Mouse (Mus musculus) lung, postnatal 14 days (tissue): ENCODE data around the gene Agap1.
A peak's percentile ranks its signal among the peaks of the same experiment; 100 is the strongest.

Experiments used
- DNase-seq: peaks from one replicate; pipeline ENCODE4 v3.0.0; 2021

Agap1 gene

GRCm38 (mm10) chr1:89510731-89511130, 56.1 kb downstream of the Agap1 start:
- no peak for DNase-seq

GRCm38 (mm10) chr1:89513616-89514283, 59.1 kb downstream of the Agap1 start:
- DNase-seq: no peak

- no peak for DNase-seq
Observed at GRCm38 (mm10) chr1:89515808-89516560, 61.4 kb downstream of the Agap1 start.

DNA sequence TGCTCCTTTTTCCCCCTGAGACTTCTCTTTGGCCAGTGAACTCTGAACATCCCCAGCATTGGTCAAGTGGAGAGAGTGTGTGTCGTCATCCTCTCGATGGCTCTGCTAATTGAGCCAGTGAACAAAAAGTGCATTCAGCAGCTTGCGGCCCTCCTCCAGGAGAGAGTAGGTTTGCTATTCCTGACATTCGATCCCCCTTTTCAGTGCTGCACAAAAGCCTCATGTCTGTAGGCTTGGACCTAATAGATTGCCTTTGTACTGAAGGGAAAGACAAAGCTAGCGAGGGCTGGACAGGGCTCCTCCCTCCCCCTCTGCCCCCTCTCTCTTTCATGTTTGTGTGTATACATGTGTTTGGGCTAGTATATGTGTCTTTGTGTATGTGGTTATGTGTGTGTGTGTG, 63.2 kb downstream of the Agap1 start:
- DNase-seq: no peak

DNA sequence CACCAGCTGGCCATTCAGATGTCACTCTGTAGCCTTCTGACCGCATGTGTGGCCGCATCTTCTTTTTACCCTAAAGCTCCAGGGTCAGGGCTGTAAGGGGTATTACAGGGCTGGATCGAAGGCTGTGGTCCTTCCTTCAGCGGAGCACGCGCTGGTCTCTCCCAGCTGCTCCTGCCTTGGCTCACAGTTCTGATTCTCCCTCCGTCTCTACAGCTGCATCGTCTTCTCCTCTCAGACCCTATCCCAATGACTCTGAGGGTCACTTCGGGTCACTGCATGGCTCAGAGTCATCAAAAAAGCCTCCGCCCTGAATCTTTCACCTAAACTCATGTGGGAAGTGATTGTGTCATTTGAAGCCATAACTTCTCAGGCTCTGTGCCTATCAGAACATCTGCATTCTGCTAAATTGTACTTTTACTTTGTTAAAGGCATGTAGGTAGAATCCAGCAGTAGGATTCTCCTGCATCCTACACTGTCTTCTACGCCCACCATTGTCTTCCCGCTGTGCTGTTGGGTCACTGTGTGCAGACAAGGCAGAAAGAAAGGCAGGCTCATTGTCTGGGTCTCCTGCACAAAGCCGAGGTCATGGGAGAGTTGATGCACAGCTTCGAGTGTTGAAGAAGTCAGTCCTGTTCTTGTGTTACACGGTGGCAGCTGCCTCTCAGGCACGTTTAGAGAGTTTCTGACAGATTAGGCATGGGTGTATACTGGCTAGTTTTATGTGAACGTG, 65.5 kb downstream of the Agap1 start:
- no peak for DNase-seq

DNA sequence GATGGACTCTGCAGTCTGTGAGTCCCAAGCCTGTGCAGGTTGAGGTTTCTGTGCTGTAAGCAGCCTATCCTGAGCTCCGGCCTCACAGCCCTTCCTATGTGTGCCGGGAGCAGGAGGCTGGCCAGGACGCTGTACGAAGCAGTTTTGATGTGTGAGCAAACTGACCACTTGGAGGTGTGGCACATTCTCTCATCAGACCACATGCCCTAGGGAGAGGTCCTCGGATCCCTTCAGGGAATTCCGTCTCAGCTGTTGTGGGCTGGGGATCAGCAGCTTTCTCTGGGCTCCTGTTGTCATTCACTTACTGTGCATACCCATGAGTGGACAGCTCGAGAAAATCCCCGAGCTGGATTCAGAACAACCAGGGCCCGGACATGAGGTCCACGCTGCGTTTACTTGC, 66.8 kb downstream of the Agap1 start:
- no peak for DNase-seq

DNA sequence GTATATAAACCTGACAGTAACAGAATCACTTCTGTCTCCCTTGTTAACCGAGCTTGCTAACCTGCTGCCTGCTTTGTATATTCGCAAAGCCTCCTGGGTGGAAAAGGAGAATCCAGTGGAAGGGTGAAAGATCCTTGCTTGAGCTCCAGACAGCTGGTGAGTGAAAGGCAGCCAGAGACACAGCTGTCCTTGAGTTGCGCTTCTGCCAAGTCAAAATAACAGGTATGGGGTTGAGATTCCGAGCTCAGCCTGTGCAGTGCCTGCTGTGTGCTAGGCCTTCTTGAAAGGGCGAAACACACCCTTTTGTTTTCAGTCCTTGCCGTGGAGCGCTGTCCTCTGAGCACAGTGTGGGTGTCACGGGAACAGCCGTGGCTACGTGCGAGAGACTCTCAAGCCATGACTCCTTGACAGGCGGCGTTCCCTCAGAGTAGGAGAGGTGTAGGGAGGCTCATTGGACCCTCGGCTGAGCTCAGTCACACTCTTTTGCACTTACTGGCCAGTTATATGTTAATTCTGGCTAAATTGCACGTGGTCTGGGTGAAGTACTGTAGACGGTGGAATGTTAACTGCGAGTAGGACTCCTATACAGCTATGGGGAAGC, 67.4 kb downstream of the Agap1 start:
- no peak for DNase-seq

DNA sequence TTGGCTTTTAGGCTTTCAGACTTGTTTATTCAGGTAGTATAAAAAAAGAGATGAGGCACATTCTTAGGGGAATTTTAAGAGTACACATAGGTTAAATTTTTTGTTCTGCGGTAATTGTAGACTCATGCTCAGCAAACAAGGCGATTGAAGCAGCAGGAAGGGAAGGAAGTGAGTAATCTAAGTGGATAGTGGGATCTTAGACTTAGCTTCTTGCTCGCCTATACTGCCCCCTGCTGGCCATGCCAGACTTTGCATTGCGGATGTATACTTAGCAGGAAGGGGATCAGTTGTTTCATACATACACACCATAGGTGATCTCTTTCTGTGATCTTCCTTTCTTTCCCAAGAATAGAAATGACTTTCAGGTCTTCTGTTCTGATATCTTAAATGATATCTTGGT, 69.8 kb downstream of the Agap1 start:
- DNase-seq: peak; percentile 96

GRCm38 (mm10) chr1:89524998-89525397, 70.4 kb downstream of the Agap1 start:
- DNase-seq: no peak

DNA sequence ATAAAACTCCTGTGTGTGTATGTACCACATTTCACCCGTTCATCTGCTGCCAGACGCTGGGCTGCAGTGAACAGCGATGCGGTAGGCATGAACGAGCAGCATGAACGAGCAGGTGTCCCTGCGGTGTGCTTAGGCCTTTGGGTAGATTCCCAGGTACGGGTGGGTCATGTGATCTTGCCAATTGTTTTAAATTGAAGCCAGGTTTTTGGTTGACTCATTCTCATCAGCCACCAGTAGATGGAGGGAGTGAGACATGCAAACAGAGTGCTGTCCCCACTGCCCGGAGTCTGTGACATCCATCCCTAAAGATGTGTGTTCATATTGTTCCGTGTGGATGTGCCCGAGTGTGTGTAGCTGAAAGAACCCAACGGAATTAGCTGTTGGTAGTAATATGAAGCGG, 71.2 kb downstream of the Agap1 start:
- peak; percentile 57 for DNase-seq

GRCm38 (mm10) chr1:89528671-89529276, 74.2 kb downstream of the Agap1 start:
- peak; percentile 57 for DNase-seq

- DNase-seq: no peak
Observed at GRCm38 (mm10) chr1:89533702-89534101, 79.1 kb downstream of the Agap1 start.

DNA sequence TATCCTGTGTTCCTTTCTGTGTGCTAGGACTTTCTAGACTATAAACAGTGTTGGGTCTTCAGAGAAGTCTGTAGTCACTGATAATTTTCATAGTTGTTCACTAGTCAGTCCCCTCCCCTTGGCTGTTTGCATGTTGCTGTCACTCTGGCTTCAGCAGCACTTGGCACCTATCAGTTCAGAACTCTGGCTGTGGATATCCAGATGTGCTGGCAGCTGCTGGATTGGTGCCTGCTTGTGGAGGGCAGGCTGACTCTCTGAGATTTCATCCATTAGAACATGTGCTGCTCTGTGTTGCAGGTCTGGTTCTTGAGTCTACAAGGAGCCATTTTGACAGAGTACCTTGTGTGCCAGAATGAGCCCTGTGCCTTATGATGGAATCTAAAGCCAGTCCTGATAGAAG, 80.6 kb downstream of the Agap1 start:
- no peak for DNase-seq

GRCm38 (mm10) chr1:89538163-89538946, 83.7 kb downstream of the Agap1 start:
- DNase-seq: no peak

DNA sequence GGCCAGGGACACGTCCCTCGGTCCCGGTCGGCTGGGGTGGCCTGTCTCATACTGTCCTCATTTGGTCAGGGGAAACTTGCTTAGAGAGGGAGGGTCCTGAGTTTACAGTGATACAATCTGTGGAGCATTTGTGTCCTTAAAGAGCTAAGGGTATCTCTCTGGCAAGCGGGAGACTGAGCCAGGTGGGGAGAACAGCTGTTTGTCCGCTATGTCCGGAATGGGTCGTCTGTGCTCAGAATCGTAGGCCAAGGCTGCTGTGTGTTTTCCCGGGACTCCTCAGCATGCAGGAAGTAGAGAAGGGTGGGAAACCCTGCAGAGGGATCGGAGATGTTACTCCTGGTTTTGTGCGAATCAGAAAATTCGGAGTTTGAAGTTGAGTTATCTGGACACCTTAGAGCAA, 84.5 kb downstream of the Agap1 start:
- DNase-seq: no peak

DNA sequence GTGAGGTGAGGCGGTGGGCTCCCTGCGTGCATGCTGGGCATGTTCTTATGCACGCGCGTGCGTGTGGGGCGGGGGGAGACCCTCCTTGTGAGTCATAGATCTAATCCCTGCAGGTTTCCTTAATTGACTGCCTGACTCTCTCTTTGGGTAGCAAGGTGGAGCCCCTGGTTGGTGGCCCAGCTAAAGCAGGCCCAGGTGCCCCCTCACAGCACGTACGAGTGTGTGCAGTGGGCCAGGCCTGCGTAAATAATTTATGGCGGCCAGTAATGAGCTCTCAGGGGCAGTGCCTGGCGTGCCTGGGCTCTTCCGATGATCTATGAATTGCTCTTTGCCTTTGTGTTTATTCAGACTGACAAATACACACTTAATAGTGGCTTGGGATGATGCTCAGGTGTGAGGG, 86.5 kb downstream of the Agap1 start:
- DNase-seq: no peak

DNA sequence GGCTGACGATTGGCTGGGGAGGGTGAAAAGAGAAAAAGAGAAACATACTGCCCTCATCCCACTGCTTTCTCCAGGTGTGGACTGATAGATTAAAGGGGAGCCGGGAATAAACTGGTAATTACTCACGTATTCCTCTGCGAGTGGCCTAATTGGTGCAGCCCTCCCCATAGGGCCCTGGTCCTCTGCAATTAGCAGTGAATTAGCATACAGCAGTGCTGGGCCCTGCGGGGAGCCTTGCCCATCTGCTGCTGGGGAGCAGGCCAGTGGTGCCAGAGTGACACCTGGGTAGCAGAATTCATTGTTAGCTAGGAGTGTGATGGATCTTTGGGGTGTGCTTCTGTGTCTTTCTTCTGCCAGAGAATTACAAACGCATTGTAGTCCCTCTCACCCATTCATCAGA, 87.9 kb downstream of the Agap1 start:
- no peak for DNase-seq

DNA sequence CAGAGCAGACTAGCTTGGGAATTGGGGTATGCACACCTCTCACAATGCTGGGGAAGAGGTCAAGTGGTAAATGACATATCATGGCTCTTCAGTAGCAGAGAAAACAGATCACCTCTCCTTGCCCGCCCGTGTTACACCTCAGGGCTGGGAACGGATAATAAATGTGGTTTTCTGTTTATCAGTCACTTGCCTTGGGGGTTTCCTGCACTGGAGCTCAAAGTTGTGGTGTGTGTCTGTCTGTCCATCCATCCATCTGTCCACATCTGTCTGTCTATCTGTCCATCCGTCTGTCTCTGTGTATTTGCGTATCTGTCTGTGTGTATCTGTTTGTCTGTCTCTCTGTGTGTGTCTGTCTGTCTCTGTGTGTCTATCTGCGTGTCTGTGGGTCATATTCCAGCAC, 88.7 kb downstream of the Agap1 start:
- DNase-seq: no peak

DNA sequence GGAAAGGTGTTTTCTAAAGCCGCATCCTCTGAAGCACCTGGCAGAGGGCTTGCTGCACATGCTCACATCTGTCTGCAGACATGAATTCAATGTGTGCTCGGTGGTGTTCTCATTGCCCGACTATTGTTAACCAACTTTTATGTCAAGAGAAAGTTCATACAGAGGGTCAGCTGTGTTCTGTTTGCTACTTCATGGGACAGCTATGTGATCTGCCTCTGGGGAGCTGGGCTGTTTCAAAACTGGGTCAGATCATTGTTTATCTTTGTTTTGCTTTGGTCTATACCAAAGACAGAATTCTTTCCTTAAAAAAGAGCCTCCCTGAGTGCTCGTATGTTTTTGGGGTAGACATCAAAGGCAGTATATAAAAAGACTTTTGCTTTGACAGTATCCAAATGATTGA, 89.5 kb downstream of the Agap1 start:
- DNase-seq: no peak

- DNase-seq: no peak
Observed at GRCm38 (mm10) chr1:89545099-89545498, 90.5 kb downstream of the Agap1 start.

DNA sequence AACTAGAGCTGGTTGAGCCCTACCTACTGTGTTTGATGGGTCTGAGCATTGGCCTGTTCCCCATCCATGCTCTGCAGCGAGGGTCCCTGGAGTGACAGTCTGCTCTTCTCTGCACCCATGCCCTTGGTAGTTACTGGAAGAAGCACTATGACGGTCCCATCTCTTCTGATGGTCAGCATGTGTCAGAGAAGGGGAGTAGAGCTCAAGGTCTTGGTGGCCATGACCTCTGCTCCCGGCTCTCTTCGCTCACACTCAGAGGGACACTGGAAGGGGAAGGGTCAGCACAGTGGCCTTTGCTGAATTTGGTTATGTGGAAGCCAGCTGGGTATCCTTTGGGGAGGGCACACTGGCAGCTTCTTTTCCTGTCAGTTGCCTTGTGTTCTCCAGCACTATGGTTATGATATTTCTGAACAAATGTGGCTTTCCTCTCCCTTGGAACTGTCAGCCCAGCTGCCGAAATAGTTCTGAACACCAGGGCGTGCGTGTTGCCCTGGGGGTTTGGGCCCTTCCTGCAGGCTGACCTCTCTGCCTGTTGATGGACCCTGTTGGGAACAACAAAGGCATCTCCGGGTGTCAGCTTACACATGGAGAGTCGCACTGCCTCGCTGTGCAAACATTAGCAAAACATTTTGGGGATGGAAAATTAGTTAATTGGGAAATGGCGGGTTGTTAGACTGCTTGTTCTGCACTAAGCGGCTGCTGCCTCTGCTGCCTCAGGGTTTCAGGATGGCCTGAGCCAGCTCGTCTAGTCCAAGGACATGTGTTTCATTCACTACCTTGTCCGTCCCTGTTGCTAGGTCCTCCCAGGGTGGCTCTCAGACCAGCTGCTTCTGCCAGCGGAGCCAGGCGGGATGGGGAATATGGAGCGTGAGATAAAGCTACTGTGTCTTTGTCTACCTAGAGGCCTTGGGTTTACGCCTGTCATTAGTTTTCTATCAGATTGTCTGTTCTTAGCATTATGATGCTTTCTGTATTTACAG, 93.2 kb downstream of the Agap1 start:
- no peak for DNase-seq
